Mouse (Mus musculus): Measurements from ENCODE around the gene Sun2. TPM values are rescaled to one million over a fixed set of nuclear protein-coding genes. Genes with fewer than 3 reads are reported as not detected.

Sun2 gene
- 4.4 TPM for polyA plus RNA-seq (2014; fragmentation: Illumina TruSeq; extraction: RNeasy Lipid Tissue Mini Kit (QIAGEN cat#74804); ENCODE audit: low read depth, low replicate concordance)

DNA sequence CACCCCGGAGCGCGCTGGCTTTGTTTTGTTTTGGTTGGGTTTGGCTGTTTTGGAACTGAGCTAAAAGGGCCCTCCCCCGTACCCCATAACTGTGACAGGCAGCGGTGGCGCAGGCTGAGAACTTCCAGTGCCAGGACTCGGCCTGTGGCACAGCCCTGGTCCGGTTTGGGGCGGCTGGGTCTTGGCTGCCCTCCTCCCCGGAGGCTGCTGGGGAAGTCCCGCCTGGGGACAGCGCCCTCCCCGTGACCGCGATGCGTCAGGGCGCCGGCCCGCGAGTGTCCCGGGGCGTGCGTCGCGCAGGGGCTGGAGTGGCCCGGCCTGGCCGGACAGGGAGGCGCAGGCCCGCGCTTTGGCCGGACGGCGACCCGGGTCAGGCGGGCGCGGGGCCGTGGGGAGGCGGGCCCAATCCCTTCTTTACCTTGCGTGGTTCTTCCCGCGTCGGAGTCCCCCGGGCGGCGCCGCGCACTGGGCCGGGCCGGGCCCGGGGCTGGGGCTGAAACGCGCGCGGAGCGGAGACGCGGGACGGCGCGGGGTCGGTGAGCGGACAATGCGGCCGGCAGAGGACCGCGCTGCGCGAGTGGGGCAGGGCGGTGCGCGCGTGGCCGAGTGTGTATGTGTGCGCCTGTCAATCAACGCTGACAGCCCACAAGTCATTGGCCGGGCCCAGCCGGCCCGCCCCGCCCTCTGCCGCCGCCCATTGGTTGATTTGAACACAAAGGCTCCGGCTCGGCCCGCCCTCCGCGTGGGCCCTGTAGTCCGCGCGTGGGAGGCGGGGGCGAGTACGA lies at the start of gene Sun2:
Gene Sun2, minus strand, starts transcription at position 616 of the 785 bp plus-strand sequence.

DNA sequence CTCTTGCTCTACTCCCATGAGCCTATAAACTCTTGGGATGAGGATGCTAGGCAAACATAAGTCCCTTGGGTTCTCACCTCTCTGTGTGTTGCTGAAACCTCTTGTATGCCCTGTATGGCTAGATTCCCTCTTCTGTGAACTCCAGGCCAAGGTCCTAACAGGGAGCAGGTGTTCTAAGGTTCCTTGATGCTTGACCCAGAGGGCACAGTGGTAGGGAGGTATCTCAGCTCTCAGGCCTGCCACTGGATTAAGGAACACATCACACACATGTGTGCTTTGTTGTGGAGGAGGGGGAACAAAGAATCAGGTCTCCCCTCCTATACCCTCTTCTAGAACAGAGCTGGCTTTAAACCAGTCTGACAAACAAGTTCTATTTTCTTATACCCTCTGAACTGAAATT lies 35.4 kb upstream of the Sun2 start, which contains the start of gene Dnal4:
Gene Dnal4, minus strand, starts transcription at position 101 of the 400 bp plus-strand sequence.

DNA sequence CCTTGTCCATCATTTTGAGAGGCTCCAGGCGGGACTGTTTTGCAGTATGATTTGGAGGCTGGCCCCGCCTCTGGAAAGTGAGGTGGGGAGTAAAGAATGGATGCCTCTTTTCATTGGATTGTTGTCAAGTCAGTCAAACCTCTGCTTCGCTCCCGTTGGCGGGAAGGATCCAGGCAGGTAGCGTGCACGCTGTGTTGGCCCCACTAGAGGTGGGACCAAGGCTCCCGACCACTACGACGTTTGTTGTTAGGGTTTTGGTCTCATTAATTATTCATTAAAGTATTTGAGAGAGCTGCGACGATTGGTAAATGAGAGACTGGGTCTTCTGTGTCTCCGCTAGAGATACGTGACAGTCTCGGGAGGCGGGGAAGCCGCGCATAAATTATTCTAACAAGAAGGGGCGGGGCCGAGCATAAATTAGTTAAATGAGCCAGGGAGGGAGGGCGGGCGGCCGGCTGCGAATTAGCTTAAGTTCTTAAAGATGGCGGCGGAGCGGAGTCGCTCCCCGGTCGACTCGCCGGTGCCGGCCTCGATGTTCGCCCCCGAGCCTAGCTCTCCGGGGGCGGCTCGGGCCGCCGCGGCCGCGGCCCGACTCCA lies 51.8 kb downstream of the Sun2 start, which contains the start of gene Gtpbp1:
Gene Gtpbp1, plus strand, starts transcription at position 420 of the 597 bp plus-strand sequence.

DNA sequence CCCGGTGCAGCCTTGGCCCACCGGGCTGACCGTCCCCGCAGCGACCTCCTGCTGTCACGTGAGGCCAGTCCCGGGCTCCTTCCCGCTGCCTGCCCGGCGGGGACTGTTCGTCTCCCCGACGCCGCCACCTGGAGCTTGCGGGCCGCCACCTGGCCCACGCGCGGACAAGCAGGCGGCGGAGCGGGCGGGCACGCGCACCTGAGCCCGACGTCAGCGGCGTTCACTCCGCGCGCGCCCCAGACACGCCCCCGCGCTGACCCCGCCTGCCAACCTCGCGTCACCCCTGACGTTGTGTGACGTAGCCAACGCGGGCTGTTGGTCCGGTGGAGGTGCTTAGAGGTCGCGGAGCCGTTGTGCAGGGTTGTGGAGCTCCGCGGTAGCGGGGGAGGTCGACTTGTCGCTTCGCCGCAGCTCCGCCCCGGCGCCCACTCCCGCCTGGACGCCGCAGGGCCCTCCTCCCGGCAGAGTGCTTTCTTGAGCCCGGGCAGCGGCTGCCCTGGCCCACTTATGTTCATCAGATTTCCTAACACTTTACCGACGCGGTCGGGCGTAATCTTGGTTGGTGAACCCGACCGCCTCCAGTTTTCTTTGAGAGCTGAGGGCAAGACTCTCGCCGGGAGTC lies 54.6 kb downstream of the Sun2 start, which contains the start of gene Josd1:
Gene Josd1, minus strand, starts transcription at position 274 of the 622 bp plus-strand sequence.

Other genes with a start within 250 kb of the Sun2 start
- not detected for gene Kcnj4, start 237.3 kb downstream of the Sun2 start, polyA plus RNA-seq (2014; fragmentation: Illumina TruSeq; extraction: RNeasy Lipid Tissue Mini Kit (QIAGEN cat#74804); ENCODE audit: low read depth, low replicate concordance)
- 2.3 TPM for gene Kdelr3, start 226.1 kb downstream of the Sun2 start, polyA plus RNA-seq (2014; fragmentation: Illumina TruSeq; extraction: RNeasy Lipid Tissue Mini Kit (QIAGEN cat#74804); ENCODE audit: low read depth, low replicate concordance)
- gene Ddx17, start 195.8 kb downstream of the Sun2 start, polyA plus RNA-seq (2014; fragmentation: Illumina TruSeq; extraction: RNeasy Lipid Tissue Mini Kit (QIAGEN cat#74804); ENCODE audit: low read depth, low replicate concordance): 281 TPM
- gene Dmc1, start 137.4 kb downstream of the Sun2 start, polyA plus RNA-seq (2014; fragmentation: Illumina TruSeq; extraction: RNeasy Lipid Tissue Mini Kit (QIAGEN cat#74804); ENCODE audit: low read depth, low replicate concordance): 9.0 TPM
- 1.7 TPM for gene Fam227a, start 83.6 kb downstream of the Sun2 start, polyA plus RNA-seq (2014; fragmentation: Illumina TruSeq; extraction: RNeasy Lipid Tissue Mini Kit (QIAGEN cat#74804); ENCODE audit: low read depth, low replicate concordance)
- 0.93 TPM for gene Cby1, start 83.3 kb downstream of the Sun2 start, polyA plus RNA-seq (2014; fragmentation: Illumina TruSeq; extraction: RNeasy Lipid Tissue Mini Kit (QIAGEN cat#74804); ENCODE audit: low read depth, low replicate concordance)
- 276 TPM for gene Tomm22, start 71.7 kb downstream of the Sun2 start, polyA plus RNA-seq (2014; fragmentation: Illumina TruSeq; extraction: RNeasy Lipid Tissue Mini Kit (QIAGEN cat#74804); ENCODE audit: low read depth, low replicate concordance)
- gene Josd1, start 54.6 kb downstream of the Sun2 start, polyA plus RNA-seq (2014; fragmentation: Illumina TruSeq; extraction: RNeasy Lipid Tissue Mini Kit (QIAGEN cat#74804); ENCODE audit: low read depth, low replicate concordance): 17.4 TPM
- gene Gtpbp1, start 51.7 kb downstream of the Sun2 start, polyA plus RNA-seq (2014; fragmentation: Illumina TruSeq; extraction: RNeasy Lipid Tissue Mini Kit (QIAGEN cat#74804); ENCODE audit: low read depth, low replicate concordance): 1.9 TPM
- 1.3 TPM for gene Dnal4, start 35.3 kb upstream of the Sun2 start, polyA plus RNA-seq (2014; fragmentation: Illumina TruSeq; extraction: RNeasy Lipid Tissue Mini Kit (QIAGEN cat#74804); ENCODE audit: low read depth, low replicate concordance)
- gene Nptxr, start 62.2 kb upstream of the Sun2 start, polyA plus RNA-seq (2014; fragmentation: Illumina TruSeq; extraction: RNeasy Lipid Tissue Mini Kit (QIAGEN cat#74804); ENCODE audit: low read depth, low replicate concordance): 0.82 TPM
- gene Npcd, start 91.7 kb upstream of the Sun2 start, polyA plus RNA-seq (2014; fragmentation: Illumina TruSeq; extraction: RNeasy Lipid Tissue Mini Kit (QIAGEN cat#74804); ENCODE audit: low read depth, low replicate concordance): not detected
- 8.0 TPM for gene Cbx6, start 92.2 kb upstream of the Sun2 start, polyA plus RNA-seq (2014; fragmentation: Illumina TruSeq; extraction: RNeasy Lipid Tissue Mini Kit (QIAGEN cat#74804); ENCODE audit: low read depth, low replicate concordance)
- 5.8 TPM for gene Apobec3, start 149.1 kb upstream of the Sun2 start, polyA plus RNA-seq (2014; fragmentation: Illumina TruSeq; extraction: RNeasy Lipid Tissue Mini Kit (QIAGEN cat#74804); ENCODE audit: low read depth, low replicate concordance)
- gene Cbx7, start 228.6 kb upstream of the Sun2 start, polyA plus RNA-seq (2014; fragmentation: Illumina TruSeq; extraction: RNeasy Lipid Tissue Mini Kit (QIAGEN cat#74804); ENCODE audit: low read depth, low replicate concordance): 0.99 TPM

All from adrenal gland, adult 10 weeks (tissue).